Mouse (Mus musculus): Measurements from ENCODE around the gene Olfr370. TPM values are rescaled to one million over a fixed set of nuclear protein-coding genes. Genes with fewer than 3 reads are reported as not detected.

Olfr370 gene
- polyA plus RNA-seq, 2 experiments, result not detected

DNA sequence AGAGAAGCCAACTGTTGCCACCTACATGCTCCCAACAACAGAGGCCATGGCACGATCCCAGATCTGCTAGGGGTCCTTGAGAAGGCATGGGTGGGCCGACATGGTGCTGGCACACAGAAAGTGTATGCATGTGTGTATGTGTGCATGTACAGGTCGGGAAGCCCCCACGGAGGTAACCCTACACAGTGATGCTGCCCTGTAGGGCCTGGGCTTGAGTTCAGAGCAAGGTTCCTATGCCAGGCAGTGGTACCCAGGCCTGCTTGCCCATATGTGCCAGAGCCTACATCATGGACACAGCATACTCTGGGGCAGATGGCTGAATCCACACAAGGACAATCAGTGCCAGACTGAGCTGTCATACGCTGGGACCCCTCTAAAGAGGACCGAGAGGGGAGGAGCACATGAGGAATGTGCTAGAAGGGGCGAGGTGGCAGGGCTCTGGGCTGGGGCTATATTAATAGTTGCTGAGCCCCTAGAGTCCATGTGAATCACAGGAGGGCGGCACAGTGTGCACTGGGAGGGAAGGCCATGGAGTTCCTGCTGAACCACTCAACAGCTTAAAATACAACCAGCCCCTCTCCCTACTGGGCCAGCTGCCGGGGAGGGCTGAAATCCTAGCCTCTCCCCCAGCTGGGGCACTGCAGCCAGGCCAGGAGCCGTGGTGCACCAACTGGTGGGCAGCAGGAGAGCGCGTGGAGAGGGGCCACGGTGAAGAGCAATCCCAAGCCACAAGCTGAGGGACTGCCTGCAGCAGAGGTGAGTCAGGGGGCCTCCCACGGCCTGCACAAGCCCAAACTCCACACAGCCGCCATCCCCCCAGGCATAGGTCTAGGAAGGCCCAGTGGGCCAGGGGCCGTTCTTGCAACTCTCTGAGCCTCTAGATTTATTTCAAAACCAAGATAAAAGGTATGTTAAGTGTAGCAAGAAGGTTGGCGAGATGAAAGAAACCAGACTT lies 40.3 kb downstream of the Olfr370 start:
- peak overlapping the region; percentile 72 for H3K27ac ChIP-seq (replicated peaks; ENCODE audit: low read depth, low read length)
- TF ChIP-seq POLR2A (IDR thresholded peaks at IDR 0.05; ENCODE audit: borderline replicate concordance, extremely low read depth, insufficient read depth, insufficient read length), result no peak
- H3K36me3 ChIP-seq (ENCODE audit: control insufficient read depth, insufficient read depth, low read length), result peaks cover 40% of the 10 kb centered on the region
- DNase-seq (ENCODE audit: low spot score) (peak; percentile 37), ATAC-seq (ENCODE audit: low FRiP score, low read depth) (peak; percentile 43)
- 71% methylated on average over 17 of the region's 17 CpGs for WGBS
- H3K9ac ChIP-seq (ENCODE audit: low read depth, low read length, severe bottlenecking), result 0 out of 2 replicates have a peak overlapping the region, but pooled peaks have one; percentile 12
- H3K9me3 ChIP-seq (ENCODE audit: control insufficient read depth, low read length), result no peaks in the 10 kb centered on the region
- H3K4me1 ChIP-seq (ENCODE audit: control insufficient read depth, insufficient read depth, low read length), result peaks cover 12% of the 10 kb centered on the region; the same call in 1 of the 2 replicates
- no peaks in the 10 kb centered on the region for H3K27me3 ChIP-seq (ENCODE audit: control insufficient read depth, insufficient read depth, low read length)
- H3K4me3 ChIP-seq (replicated peaks; ENCODE audit: low read length), result no peak overlapping the region
- H3K4me2 ChIP-seq (replicated peaks; ENCODE audit: low read depth, low read length, severe bottlenecking), result no peak overlapping the region; the same call in 1 of the 2 replicates

DNA sequence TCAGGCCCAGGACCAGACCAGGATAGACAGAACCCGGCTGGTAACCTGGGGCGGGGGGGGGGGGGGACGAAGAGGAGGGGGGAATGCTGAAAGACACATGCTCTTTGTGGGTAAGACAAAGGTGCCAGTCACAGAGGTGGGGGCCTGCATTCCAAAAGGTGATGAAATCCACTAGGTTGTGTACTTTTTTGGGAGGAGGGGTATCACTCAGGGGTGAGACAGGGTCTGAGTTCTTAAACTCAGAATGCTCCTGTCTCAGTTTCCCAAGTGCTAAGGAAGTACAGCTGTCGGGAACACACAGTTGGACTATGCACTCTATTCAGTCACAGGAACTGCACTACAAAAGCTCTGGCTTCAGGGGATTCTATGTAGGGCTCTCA lies 40.9 kb downstream of the Olfr370 start:
- H3K9ac ChIP-seq (ENCODE audit: low read depth, low read length, severe bottlenecking), result no peak overlapping the region
- peaks cover 33% of the 10 kb centered on the region for H3K36me3 ChIP-seq (ENCODE audit: control insufficient read depth, insufficient read depth, low read length)
- H3K4me3 ChIP-seq (replicated peaks; ENCODE audit: low read length), result no peak overlapping the region
- 43% methylated on average over 2 of the region's 4 CpGs for WGBS
- 0 out of 2 replicates have a peak overlapping the region, but pooled peaks have one; percentile 72 for H3K27ac ChIP-seq (replicated peaks; ENCODE audit: low read depth, low read length)
- no peak for TF ChIP-seq POLR2A (IDR thresholded peaks at IDR 0.05; ENCODE audit: borderline replicate concordance, extremely low read depth, insufficient read depth, insufficient read length)
- H3K4me2 ChIP-seq (replicated peaks; ENCODE audit: low read depth, low read length, severe bottlenecking), result no peak overlapping the region
- no peaks in the 10 kb centered on the region for H3K9me3 ChIP-seq (ENCODE audit: control insufficient read depth, low read length)
- no peaks in the 10 kb centered on the region for H3K27me3 ChIP-seq (ENCODE audit: control insufficient read depth, insufficient read depth, low read length)
- ATAC-seq (ENCODE audit: low FRiP score, low read depth) (no peak), DNase-seq (ENCODE audit: low spot score) (no peak)
- H3K4me1 ChIP-seq (ENCODE audit: control insufficient read depth, insufficient read depth, low read length), result peaks cover 12% of the 10 kb centered on the region; the same call in 1 of the 2 replicates

DNA sequence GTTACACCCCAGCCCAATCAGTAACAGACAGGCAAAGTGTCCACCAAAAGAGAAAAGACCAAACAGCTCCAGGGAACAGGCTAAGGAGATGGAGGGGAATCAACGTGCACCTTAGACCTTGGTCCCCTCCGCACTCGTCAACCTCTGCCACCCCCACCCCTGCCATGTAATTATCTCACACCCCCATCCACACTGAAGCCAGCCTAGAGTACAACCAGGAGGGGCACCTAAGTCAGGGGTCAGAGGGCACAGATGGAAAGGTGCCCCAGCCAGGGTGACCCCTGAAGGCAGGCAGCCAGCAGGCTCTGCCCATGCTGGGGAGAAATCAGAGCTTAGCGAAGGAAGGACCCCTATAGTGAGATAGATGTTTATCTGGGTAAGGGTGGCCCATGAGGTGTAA lies 41.3 kb downstream of the Olfr370 start:
- Histone ChIP-seq H3K4me3 (replicated peaks; ENCODE audit: low read length) (no peak overlapping the region), H3K27ac (replicated peaks; ENCODE audit: low read depth, low read length) (no peak overlapping the region), H3K36me3 (ENCODE audit: control insufficient read depth, insufficient read depth, low read length) (peaks cover 29% of the 10 kb centered on the region), H3K9ac (ENCODE audit: low read depth, low read length, severe bottlenecking) (no peak overlapping the region), H3K4me1 (ENCODE audit: control insufficient read depth, insufficient read depth, low read length) (peaks cover 12% of the 10 kb centered on the region; the same call in 1 of the 2 replicates), H3K27me3 (ENCODE audit: control insufficient read depth, insufficient read depth, low read length) (no peaks in the 10 kb centered on the region), H3K9me3 (ENCODE audit: control insufficient read depth, low read length) (no peaks in the 10 kb centered on the region), H3K4me2 (replicated peaks; ENCODE audit: low read depth, low read length, severe bottlenecking) (no peak overlapping the region)
- 58% methylated on average over 4 of the region's 4 CpGs for WGBS
- no peak for ATAC-seq (ENCODE audit: low FRiP score, low read depth)
- TF ChIP-seq POLR2A (IDR thresholded peaks at IDR 0.05; ENCODE audit: borderline replicate concordance, extremely low read depth, insufficient read depth, insufficient read length), result no peak
- no peak for DNase-seq (ENCODE audit: low spot score)

DNA sequence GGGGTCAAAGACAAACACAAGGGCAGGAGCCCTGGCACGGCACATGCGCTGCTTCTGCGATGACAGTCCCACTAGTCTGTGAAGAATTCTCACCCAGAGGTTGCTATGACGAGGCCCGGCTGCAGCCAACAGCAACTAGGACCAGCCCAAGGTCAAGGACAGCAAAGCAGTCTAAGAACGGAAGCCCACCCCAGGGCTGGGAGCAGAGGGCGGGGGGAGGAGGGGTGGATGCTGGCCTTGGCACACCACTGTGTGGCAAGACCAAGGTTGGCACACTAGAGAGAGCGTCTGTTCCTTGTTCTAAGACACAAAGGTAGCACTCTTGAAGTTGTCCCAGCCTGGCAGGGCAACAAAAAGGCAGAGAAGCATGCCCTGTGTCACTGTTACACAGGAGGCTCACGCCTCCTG lies 41.8 kb downstream of the Olfr370 start:
- WGBS, result 63% methylated on average over 9 of the region's 9 CpGs
- H3K27ac ChIP-seq (replicated peaks; ENCODE audit: low read depth, low read length), result peak overlapping the region; percentile 8; the same call in 1 of the 2 replicates

DNA sequence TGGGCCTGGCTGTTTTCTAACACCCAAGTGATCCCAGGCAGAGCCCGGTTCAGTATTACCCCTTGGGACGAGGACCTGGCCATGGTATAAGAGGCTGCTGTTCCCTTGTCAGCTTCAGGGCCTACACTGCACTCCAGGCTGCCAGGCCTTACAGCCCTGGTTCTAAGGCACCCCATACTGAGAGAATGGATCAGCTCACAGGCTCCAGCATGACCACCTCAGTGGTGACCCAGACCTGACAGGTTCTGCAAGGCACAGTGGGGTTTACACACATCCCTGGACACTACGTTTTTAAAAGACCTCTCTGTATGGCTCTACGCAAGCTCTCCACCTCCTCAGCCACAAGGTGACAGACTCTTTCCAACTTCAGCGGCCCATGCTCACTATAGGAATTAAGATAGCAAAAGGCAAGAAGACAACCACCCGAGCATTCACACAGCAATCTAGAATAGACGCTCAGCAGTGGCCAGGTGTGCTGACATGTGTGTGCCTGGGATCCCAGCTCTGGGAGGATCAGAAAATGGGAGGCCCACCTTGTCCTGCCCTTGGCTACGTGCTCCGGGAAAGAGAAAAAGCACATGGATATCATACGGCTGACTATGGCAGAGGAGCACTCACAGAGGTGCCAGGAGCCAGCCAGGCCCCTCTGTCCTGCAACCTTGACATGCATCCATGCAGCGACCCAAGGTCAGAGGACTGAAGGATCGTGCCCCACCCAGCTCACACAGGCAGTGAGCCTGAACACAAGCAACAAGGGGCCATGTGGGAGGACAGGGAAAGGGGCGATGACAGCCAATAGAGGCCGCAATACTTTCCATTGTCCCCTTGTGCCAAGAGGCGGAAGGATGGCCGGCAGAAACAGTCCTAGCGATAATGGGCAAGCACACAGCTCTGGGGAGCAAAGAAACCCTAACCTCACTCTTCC lies 42.8 kb downstream of the Olfr370 start:
- no peak for DNase-seq (ENCODE audit: low spot score)
- no peak overlapping the region for H3K9ac ChIP-seq (ENCODE audit: low read depth, low read length, severe bottlenecking)
- ATAC-seq (ENCODE audit: low FRiP score, low read depth), result no peak
- peaks cover 12% of the 10 kb centered on the region; the same call in 1 of the 2 replicates for H3K4me1 ChIP-seq (ENCODE audit: control insufficient read depth, insufficient read depth, low read length)
- no peak overlapping the region for H3K4me3 ChIP-seq (replicated peaks; ENCODE audit: low read length)
- no peak for TF ChIP-seq POLR2A (IDR thresholded peaks at IDR 0.05; ENCODE audit: borderline replicate concordance, extremely low read depth, insufficient read depth, insufficient read length)
- WGBS, result 76% methylated on average over 17 of the region's 17 CpGs
- peaks cover 15% of the 10 kb centered on the region for H3K36me3 ChIP-seq (ENCODE audit: control insufficient read depth, insufficient read depth, low read length)
- no peak overlapping the region for H3K27ac ChIP-seq (replicated peaks; ENCODE audit: low read depth, low read length)
- H3K9me3 ChIP-seq (ENCODE audit: control insufficient read depth, low read length), result no peaks in the 10 kb centered on the region
- H3K27me3 ChIP-seq (ENCODE audit: control insufficient read depth, insufficient read depth, low read length), result no peaks in the 10 kb centered on the region
- H3K4me2 ChIP-seq (replicated peaks; ENCODE audit: low read depth, low read length, severe bottlenecking), result no peak overlapping the region

More for the DNA sequence above, 41.8 kb downstream of the Olfr370 start:
- TF ChIP-seq POLR2A (IDR thresholded peaks at IDR 0.05; ENCODE audit: borderline replicate concordance, extremely low read depth, insufficient read depth, insufficient read length), result no peak
- Histone ChIP-seq H3K9ac (ENCODE audit: low read depth, low read length, severe bottlenecking) (no peak overlapping the region), H3K9me3 (ENCODE audit: control insufficient read depth, low read length) (no peaks in the 10 kb centered on the region), H3K4me3 (replicated peaks; ENCODE audit: low read length) (no peak overlapping the region), H3K36me3 (ENCODE audit: control insufficient read depth, insufficient read depth, low read length) (peaks cover 24% of the 10 kb centered on the region), H3K4me2 (replicated peaks; ENCODE audit: low read depth, low read length, severe bottlenecking) (no peak overlapping the region), H3K4me1 (ENCODE audit: control insufficient read depth, insufficient read depth, low read length) (peaks cover 12% of the 10 kb centered on the region; the same call in 1 of the 2 replicates), H3K27me3 (ENCODE audit: control insufficient read depth, insufficient read depth, low read length) (no peaks in the 10 kb centered on the region)
- ATAC-seq (ENCODE audit: low FRiP score, low read depth) (no peak), DNase-seq (ENCODE audit: low spot score) (no peak)
